Mouse (Mus musculus) heart, postnatal 36 days (tissue): ENCODE measurements around the gene Ccdc175. TPM values are rescaled to one million over a fixed set of nuclear protein-coding genes. Genes with fewer than 3 reads are reported as not detected.

ENCODE experiments used
- microRNA-seq, 2 experiments: library from miRNA; unstranded; fragments of <30 nt; microRNA quantifications; one replicate each; pipeline ENCODE4 v1.2.0; 2021; ENCODE audit warnings: borderline number of aligned reads in 2 of 2
- total RNA-seq, 2 experiments: library from RNA; stranded (reverse); gene quantifications; 2 replicates each; pipeline ENCODE4 v1.2.3; 2021

Gene Ccdc175
- total RNA-seq, 2 experiments from 2014 or later: not detected

Small RNA genes lying within 50 kb of the gene (microRNA-seq; reads per million reads assigned to microRNA genes)
- 0 reads per million in 2 experiments for gene Gm24466

Other genes with a start within 250 kb of the Ccdc175 start
- under 1 TPM; 0.41 to 0.42 TPM for gene Gpr135, start 113.9 kb downstream of the Ccdc175 start, total RNA-seq
- 1 to 10 TPM; 6.8 to 6.9 TPM for gene L3hypdh, start 99.6 kb downstream of the Ccdc175 start, total RNA-seq
- 10 to 100 TPM; 21.0 to 21.6 TPM for gene Jkamp, start 99.4 kb downstream of the Ccdc175 start, total RNA-seq
- gene Rtn1, start 224.0 kb upstream of the Ccdc175 start, total RNA-seq: 1 to 10 TPM; 3.5 to 4.6 TPM